Mouse (Mus musculus) forebrain, embryonic 16.5 days (tissue): Measurements from ENCODE around the gene Glrp1. TPM values are rescaled to one million over a fixed set of nuclear protein-coding genes. Genes with fewer than 3 reads are reported as not detected.

Source experiments
- ATAC-seq: fragments of 200-750 bp; cut with Nextera tagmentation; 2 replicates; pipeline ENCODE4 v1.8.0; 2017; ENCODE audit warnings: mild to moderate bottlenecking, moderate library complexity
- H3K27ac ChIP-seq: fragments of 300-500 bp; sonication (generic); 2 replicates; pipeline ENCODE4 v1.5.1; 2014; ENCODE audit warnings: low read length, control low read depth
- H3K27me3 ChIP-seq: fragments of 300-500 bp; sonication (generic); replicated peaks from 2 replicates; pipeline ENCODE4 v1.6.1; 2014; ENCODE audit warnings: low read length; ENCODE audit not compliant: control insufficient read depth, insufficient read depth
- H3K36me3 ChIP-seq: fragments of 300-500 bp; sonication (generic); 2 replicates; pipeline ENCODE4 v1.6.1; 2014; ENCODE audit not compliant: control insufficient read depth, insufficient read depth
- H3K4me1 ChIP-seq: fragments of 300-500 bp; sonication (generic); replicated peaks from 2 replicates; pipeline ENCODE4 v1.6.1; 2014; ENCODE audit warnings: low read length; ENCODE audit not compliant: control insufficient read depth, insufficient read depth
- H3K4me2 ChIP-seq: fragments of 300-500 bp; sonication (generic); 2 replicates; pipeline ENCODE4 v1.6.1; 2014; ENCODE audit warnings: mild to moderate bottlenecking, low read length, control low read depth
- H3K4me3 ChIP-seq: fragments of 300-500 bp; sonication (generic); replicated peaks from 2 replicates; pipeline ENCODE4 v1.5.1; 2014; ENCODE audit warnings: mild to moderate bottlenecking, low read length, control low read depth
- H3K9ac ChIP-seq: fragments of 300-500 bp; sonication (generic); replicated peaks from 2 replicates; pipeline ENCODE4 v1.6.1; 2014; ENCODE audit warnings: low read depth, low read length, control low read depth
- H3K9me3 ChIP-seq: fragments of 300-500 bp; sonication (generic); 2 replicates; pipeline ENCODE4 v1.6.1; 2016; ENCODE audit warnings: low read length; ENCODE audit not compliant: control insufficient read depth
- WGBS: fragments of 180-500 bp; shearing (Covaris S2); extraction: QIAGEN DNeasy Blood & Tissue Kit; methylation state at CpG from one replicate; pipeline ENCODE4 v1.1.7; 2014; 5-methylcytosine and 5-hydroxymethylcytosine counted together
- polyA plus RNA-seq: library from polyadenylated mRNA; unstranded; fragments of >200 nt; fragmentation: Nextera tagmentation; extraction: Ambion mirVana; gene quantifications from 2 replicates; pipeline ENCODE4 v1.2.1, GENCODE M21; 2015

Glrp1 gene
- not detected in 2 replicates for polyA plus RNA-seq

GRCm38 (mm10) chr1:88509789-88510188 is at the start of gene Glrp1:
Glrp1 (minus strand) TSS chr1:88510066.
- ATAC-seq = no peak
- peaks cover 2% of the 10 kb centered on the region; the same call in 1 of the 2 replicates for H3K4me1 ChIP-seq
- no peak within 1 kb of the TSS for H3K27ac ChIP-seq
- no peak within 1 kb of the TSS for H3K4me2 ChIP-seq
- WGBS = 86% methylated on average over 8 of the region's 8 CpGs
- no peaks in the 10 kb centered on the region for H3K27me3 ChIP-seq
- no peak within 1 kb of the TSS for H3K9ac ChIP-seq
- no peaks in the 10 kb centered on the region for H3K9me3 ChIP-seq
- H3K4me3 ChIP-seq = no peak within 1 kb of the TSS
- no peaks in the 10 kb centered on the region for H3K36me3 ChIP-seq

DNA sequence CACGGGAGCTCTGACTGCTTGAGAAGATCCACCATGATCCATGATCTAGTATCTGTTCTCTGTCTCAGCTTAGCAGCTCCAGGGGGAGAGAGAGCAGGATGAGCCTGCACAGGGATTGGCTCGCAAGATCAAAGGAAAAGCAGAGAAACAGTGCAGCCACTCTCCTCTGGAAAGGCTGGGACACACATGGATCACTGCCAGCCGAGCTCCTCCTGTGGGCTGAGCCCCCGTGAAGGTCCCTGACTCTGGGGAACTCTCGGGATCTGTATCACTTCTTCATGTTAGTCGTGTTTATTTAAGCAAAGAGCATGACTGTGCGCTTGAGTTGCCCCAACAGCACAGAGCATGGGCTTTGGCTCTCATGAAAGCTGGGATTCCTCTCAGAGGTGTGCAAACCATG is 49.4 kb upstream of the Glrp1 start:
- WGBS = 25% methylated on average over 7 of the region's 7 CpGs
- no peaks in the 10 kb centered on the region for H3K36me3 ChIP-seq
- H3K4me2 ChIP-seq = no peak overlapping the region
- H3K4me1 ChIP-seq = 0 out of 2 replicates have a peak, but pooled peaks cover 3% of the 10 kb centered on the region
- no peak for ATAC-seq
- no peak overlapping the region for H3K4me3 ChIP-seq
- no peak overlapping the region for H3K27ac ChIP-seq
- no peaks in the 10 kb centered on the region for H3K9me3 ChIP-seq
- H3K9ac ChIP-seq = no peak overlapping the region
- no peaks in the 10 kb centered on the region for H3K27me3 ChIP-seq

GRCm38 (mm10) chr1:88558793-88559192 is 48.9 kb upstream of the Glrp1 start:
- no peak for ATAC-seq
- H3K4me2 ChIP-seq = no peak overlapping the region
- H3K27me3 ChIP-seq = no peaks in the 10 kb centered on the region
- H3K36me3 ChIP-seq = no peaks in the 10 kb centered on the region
- H3K9ac ChIP-seq = no peak overlapping the region
- H3K4me3 ChIP-seq = no peak overlapping the region
- H3K4me1 ChIP-seq = 0 out of 2 replicates have a peak, but pooled peaks cover 3% of the 10 kb centered on the region
- H3K9me3 ChIP-seq = no peaks in the 10 kb centered on the region
- no peak overlapping the region for H3K27ac ChIP-seq

- no peaks in the 10 kb centered on the region for H3K36me3 ChIP-seq
- no peak overlapping the region for H3K9ac ChIP-seq
- no peak for ATAC-seq
- 91% methylated on average over 11 of the region's 11 CpGs for WGBS
- H3K4me1 ChIP-seq = 0 out of 2 replicates have a peak, but pooled peaks cover 3% of the 10 kb centered on the region
- H3K27me3 ChIP-seq = no peaks in the 10 kb centered on the region
- no peak overlapping the region for H3K4me2 ChIP-seq
- no peaks in the 10 kb centered on the region for H3K9me3 ChIP-seq
- no peak overlapping the region for H3K4me3 ChIP-seq
- H3K27ac ChIP-seq = no peak overlapping the region
Measured at GRCm38 (mm10) chr1:88556401-88556800, 46.5 kb upstream of the Glrp1 start.

DNA sequence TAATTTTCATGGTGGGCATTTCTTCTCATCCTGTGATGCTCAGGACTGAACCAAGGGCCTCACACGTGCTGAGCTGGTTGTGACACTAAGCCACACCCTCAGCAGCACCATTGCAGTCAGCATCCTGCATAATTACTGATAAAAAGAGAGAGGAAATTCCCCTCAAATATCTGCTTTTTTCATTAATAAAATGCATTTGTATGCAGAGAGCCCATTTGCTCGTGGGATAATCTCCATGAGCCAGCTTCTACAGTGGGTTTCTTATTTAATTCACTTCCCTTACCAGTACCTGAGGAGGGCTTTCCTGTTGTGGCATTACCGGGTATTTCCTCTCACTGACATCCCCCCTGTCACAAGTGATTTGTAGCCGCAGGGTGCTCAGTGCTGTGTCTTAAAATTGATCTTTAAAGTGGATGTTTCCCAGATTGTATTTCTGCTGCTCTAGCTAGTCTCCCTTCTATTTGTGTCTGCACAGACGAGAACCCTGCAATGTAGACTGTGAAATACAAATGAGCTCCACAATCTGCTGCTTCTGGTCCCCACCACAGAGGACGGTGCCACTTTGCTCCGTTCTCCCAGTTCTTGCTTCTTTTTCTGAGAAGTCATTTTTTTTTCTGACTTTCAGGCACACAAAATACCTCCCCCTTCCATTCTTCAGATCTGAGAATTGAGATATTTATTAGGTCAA is 43.8 kb upstream of the Glrp1 start:
- Histone ChIP-seq H3K9me3 (no peaks in the 10 kb centered on the region), H3K4me3 (no peak overlapping the region), H3K36me3 (no peaks in the 10 kb centered on the region), H3K9ac (no peak overlapping the region), H3K27ac (no peak overlapping the region), H3K27me3 (no peaks in the 10 kb centered on the region), H3K4me1 (no peaks in the 10 kb centered on the region), H3K4me2 (no peak overlapping the region)
- ATAC-seq = peak; percentile 54; the same call in 1 of the 2 replicates
- 33% methylated on average over 7 of the region's 7 CpGs for WGBS

DNA sequence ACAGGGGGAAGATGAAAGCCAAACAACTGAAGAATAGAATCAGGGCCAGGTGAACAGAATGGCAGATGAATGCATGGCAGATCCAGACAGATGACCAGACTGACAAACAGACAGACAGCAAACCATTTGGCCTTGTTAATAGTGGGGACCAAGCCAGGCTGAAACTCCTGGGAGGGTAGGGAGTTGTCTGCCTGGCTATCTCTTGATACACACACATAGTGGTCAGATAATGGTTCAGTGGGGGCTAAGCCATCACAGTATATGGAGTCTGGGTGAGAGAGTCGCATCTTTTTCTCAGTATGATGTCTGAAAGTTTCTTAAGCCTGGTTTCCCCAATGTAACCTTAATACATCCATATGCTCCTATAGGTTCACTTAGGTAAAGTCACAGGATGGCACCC is 39.4 kb upstream of the Glrp1 start:
- Histone ChIP-seq H3K4me1 (no peaks in the 10 kb centered on the region), H3K9ac (no peak overlapping the region), H3K9me3 (no peaks in the 10 kb centered on the region), H3K27ac (no peak overlapping the region), H3K4me3 (no peak overlapping the region), H3K27me3 (no peaks in the 10 kb centered on the region), H3K36me3 (no peaks in the 10 kb centered on the region), H3K4me2 (no peak overlapping the region)
- WGBS = 87% methylated on average over 1 of the region's 1 CpGs
- ATAC-seq = no peak

DNA sequence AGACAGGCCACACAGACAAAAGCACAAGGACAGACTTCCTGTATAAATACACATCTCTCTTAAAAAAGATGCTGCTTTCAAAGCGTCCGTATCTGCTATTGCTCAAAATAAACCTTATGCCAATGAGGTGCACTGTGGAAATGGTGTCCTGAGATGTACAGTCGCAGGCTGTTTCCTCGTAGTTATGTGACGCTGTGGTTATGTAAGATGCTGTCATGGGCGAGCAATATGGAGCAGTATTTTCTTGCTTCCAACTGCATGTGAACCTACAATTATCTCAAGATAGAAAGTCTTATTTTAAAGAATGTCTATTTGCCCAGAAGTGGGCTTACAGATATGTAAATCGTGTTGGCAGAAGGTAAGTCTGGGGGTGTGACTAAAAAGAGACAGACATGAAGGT is 37.3 kb upstream of the Glrp1 start:
- ATAC-seq = no peak
- H3K4me2 ChIP-seq = no peak overlapping the region
- H3K9me3 ChIP-seq = no peaks in the 10 kb centered on the region
- H3K27me3 ChIP-seq = no peaks in the 10 kb centered on the region
- H3K4me1 ChIP-seq = no peaks in the 10 kb centered on the region
- H3K27ac ChIP-seq = no peak overlapping the region
- 91% methylated on average over 7 of the region's 7 CpGs for WGBS
- no peak overlapping the region for H3K4me3 ChIP-seq
- H3K36me3 ChIP-seq = no peaks in the 10 kb centered on the region
- no peak overlapping the region for H3K9ac ChIP-seq

GRCm38 (mm10) chr1:88543608-88544007 is 33.7 kb upstream of the Glrp1 start:
- Histone ChIP-seq H3K9ac (no peak overlapping the region), H3K27me3 (no peaks in the 10 kb centered on the region), H3K4me3 (no peak overlapping the region), H3K36me3 (no peaks in the 10 kb centered on the region), H3K27ac (no peak overlapping the region), H3K4me1 (peaks cover 16% of the 10 kb centered on the region), H3K4me2 (no peak overlapping the region), H3K9me3 (no peaks in the 10 kb centered on the region)
- WGBS = 63% methylated on average over 4 of the region's 4 CpGs
- ATAC-seq = no peak

- Histone ChIP-seq H3K4me1 (peaks cover 16% of the 10 kb centered on the region), H3K9ac (no peak overlapping the region), H3K9me3 (no peaks in the 10 kb centered on the region), H3K4me3 (no peak overlapping the region), H3K4me2 (no peak overlapping the region), H3K27ac (peak overlapping the region; percentile 39), H3K27me3 (no peaks in the 10 kb centered on the region), H3K36me3 (no peaks in the 10 kb centered on the region)
- 14% methylated on average over 3 of the region's 3 CpGs for WGBS
- ATAC-seq = peak; percentile 74
Measured at GRCm38 (mm10) chr1:88539823-88540222, 30.0 kb upstream of the Glrp1 start.
